ENCODE assay signal across 28 mouse cellular contexts in the genomic region with DNA sequence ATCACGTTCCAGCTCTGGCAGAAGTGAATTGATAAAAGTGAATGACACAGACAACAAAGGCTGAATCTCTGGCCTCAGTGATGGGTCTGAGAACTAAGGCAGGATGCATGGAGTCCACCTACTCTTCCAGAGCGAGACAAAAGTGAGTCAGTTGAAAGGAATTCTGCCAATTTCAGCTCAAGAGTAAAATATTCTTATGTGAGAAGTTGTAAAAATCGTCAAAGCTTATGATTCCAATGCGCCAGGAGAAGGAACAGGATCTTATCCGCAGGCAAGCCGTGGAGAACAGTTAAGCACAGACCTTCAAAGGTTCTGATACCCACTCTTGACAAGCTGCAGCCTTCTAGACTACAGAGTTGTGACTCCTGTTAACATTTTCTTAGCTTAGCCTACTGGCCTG. TPM values are rescaled to one million over a fixed set of nuclear protein-coding genes. Genes with fewer than 3 reads are reported as not detected.
A peak's percentile ranks its signal among the peaks of the same experiment; 100 is the strongest.
DNase-seq lines count a peak whose midpoint lies in the region; TF ChIP-seq lines count a peak whose summit lies in the region.
"Had no signal": no experiment of that assay in that cellular context is flagged by ENCODE, and none has a peak within 500 bp of the region (broad histone marks: within the 10 kb centered on the region; RNA-seq: fewer than 3 reads in every experiment).

No protein-coding gene starts in this region.

- no peak overlapping the region for H3K4me3 ChIP-seq in left cerebral cortex, adult 2 months
- H3K4me3 ChIP-seq: embryonic facial prominence, embryonic 12.5 days; embryonic facial prominence, embryonic 15.5 days; erythroblast, embryonic 14.5 days; forebrain, embryonic 12.5 days; forebrain, embryonic 15.5 days; gastrocnemius, adult 2 months; heart, embryonic 12.5 days; heart, embryonic 15.5 days had no signal

- peak; percentile 32 to 79 for DNase-seq in adrenal gland, adult (ENCODE audit: inconsistent age in 2 of 2, low spot score in 1 of 2)
- DNase-seq in adrenal gland, postnatal 36 days = no peak
- no peak for DNase-seq in left cerebral cortex, adult 2 months (ENCODE audit: extremely low spot score in 1 of 2, low spot score in 2 of 2)
- no peak for DNase-seq in left cerebral cortex, adult 9 months (ENCODE audit: low spot score in 2 of 2)
- DNase-seq in Muller cell, postnatal 12 days (ENCODE audit: inconsistent ontology term) = peak; percentile 56
- peak; percentile 80 for DNase-seq in telencephalon, adult 2 months (ENCODE audit: low read depth, low spot score)
- no peak for DNase-seq in T-cell, adult 2 months (ENCODE audit: low spot score)
- DNase-seq: adrenal gland, adult 8-10 months; adrenal gland, postnatal 25 days; cerebellum, adult 11 months; cerebellum, adult 2 months; cerebellum, adult 9-11 months; cerebellum, postnatal 25 days; gastrocnemius, adult 2 months; gastrocnemius, postnatal 14 days; heart, adult 18-20 months; heart, postnatal 14 days; heart, postnatal 4 days had no signal

- peak overlapping the region; percentile 63; the same call in 1 of the 2 replicates for H3K27ac ChIP-seq in left cerebral cortex, adult 2 months
- H3K27ac ChIP-seq: embryonic facial prominence, embryonic 12.5 days; embryonic facial prominence, embryonic 15.5 days; forebrain, embryonic 12.5 days; forebrain, embryonic 15.5 days; gastrocnemius, adult 2 months; heart, embryonic 15.5 days; hindbrain, embryonic 14.5 days; hindbrain, postnatal 0 days had no signal

- intact Hi-C loops in left cerebral cortex, adult 2 months (cut with DNase I) = loop anchor here (2.0 to 10.0 kb wide), 3 partner anchors 482 to 879 kb away; no protein-coding TSS in a partner anchor

- TF ChIP-seq CTCF in left cerebral cortex, adult 2 months (IDR thresholded peaks at IDR 0.05) = no peak

RNA-seq across cellular contexts. Expression of gene 1700001L19Rik, which starts 5.9 kb away (rescaled TPM):
- under 1 TPM in 1 of 2 experiments, not detected in 1; 0.36 TPM for total RNA-seq in adrenal gland, postnatal 36 days (2021)
- total RNA-seq in left cerebral cortex, adult 2 months (2021) = 10 to 100 TPM; 19.9 to 22.0 TPM
- total RNA-seq: common myeloid progenitor, adult 5-6 weeks; gastrocnemius, adult 2 months; gastrocnemius, postnatal 14 days; heart, adult 18-20 months; heart, postnatal 14 days; heart, postnatal 4 days had no signal

RNA-seq across cellular contexts. Expression of gene Fastkd3, which starts 21.1 kb away (rescaled TPM):
- 10 to 100 TPM; 16.0 to 17.1 TPM for total RNA-seq in adrenal gland, postnatal 36 days (2021)
- 10 to 100 TPM; 14.9 to 18.9 TPM for total RNA-seq in left cerebral cortex, adult 2 months (2021)

RNA-seq across cellular contexts. Expression of gene Mtrr, which starts 21.1 kb away (rescaled TPM):
- total RNA-seq in adrenal gland, postnatal 36 days (2021) = 10 to 100 TPM; 19.6 to 24.7 TPM
- 10 to 100 TPM; 14.8 to 15.5 TPM for total RNA-seq in left cerebral cortex, adult 2 months (2021)

Comparison
In these comparisons a context has a peak if more than half of its experiments do, and no peak if none do; other contexts are left out.
1. DNase-seq: peak in adrenal gland, adult (2 of 2), Muller cell, postnatal 12 days (single experiment) and telencephalon, adult 2 months (single experiment); none in adrenal gland, postnatal 36 days (0 of 2), left cerebral cortex, adult 2 months (0 of 2), left cerebral cortex, adult 9 months (0 of 2) and T-cell, adult 2 months (single experiment).
2. RNA of gene 1700001L19Rik, which starts 5.9 kb away (total RNA-seq): 19.9 to 22.0 TPM in left cerebral cortex, adult 2 months; 0.36 TPM in adrenal gland, postnatal 36 days; every median in the first group is over 10 times any median in the second.